Mouse (Mus musculus) thymus, adult 2 months (tissue): Measurements from ENCODE around the gene Ap3m1.

Source experiments
- CTCF ChIP-seq: fragments of 200-500 bp; IDR thresholded peaks from 2 replicates; pipeline ENCODE4 v1.5.1; 2012; ENCODE audit warnings: mild to moderate bottlenecking, control low read depth, low read length, moderate library complexity, borderline replicate concordance; ENCODE audit not compliant: control insufficient read depth, poor library complexity, insufficient read depth; ENCODE audit errors: extremely low read depth
- POLR2A ChIP-seq: fragments of 200-500 bp; IDR thresholded peaks from 2 replicates; pipeline ENCODE4 v1.6.1; 2012; ENCODE audit warnings: mild to moderate bottlenecking, low read length, control low read depth, moderate library complexity; ENCODE audit not compliant: control insufficient read depth, poor library complexity, insufficient read depth; ENCODE audit errors: extremely low read depth

- TF ChIP-seq POLR2A (no peak), CTCF (no peak)
Observed at GRCm38 (mm10) chr14:21100876-21101275, 48.6 kb upstream of the Ap3m1 start.
